Mouse (Mus musculus): Measurements from ENCODE around the gene Med28.

Med28 gene

DNA sequence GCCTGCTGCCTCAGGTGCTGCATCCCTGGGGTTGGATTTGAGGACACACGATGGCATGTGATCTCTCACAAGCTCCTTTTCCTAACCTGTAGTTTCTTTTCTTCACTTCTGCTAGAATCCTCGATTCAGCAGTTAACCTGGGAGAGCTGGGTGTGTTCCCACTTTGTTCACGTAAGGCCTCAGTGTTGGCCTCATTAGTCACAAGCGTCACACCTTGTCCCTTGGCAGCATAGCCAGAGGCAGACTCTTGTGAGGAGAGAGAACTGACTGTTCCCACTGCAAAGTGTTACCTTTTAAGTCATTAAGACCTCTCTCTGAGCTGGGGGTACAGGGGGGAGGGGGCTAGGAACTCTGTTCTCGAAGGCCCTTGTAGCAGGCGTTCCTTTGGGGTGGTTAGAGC lies 7.1 kb upstream of the Med28 start:
- CTCF ChIA-PET: no interaction called here

DNA sequence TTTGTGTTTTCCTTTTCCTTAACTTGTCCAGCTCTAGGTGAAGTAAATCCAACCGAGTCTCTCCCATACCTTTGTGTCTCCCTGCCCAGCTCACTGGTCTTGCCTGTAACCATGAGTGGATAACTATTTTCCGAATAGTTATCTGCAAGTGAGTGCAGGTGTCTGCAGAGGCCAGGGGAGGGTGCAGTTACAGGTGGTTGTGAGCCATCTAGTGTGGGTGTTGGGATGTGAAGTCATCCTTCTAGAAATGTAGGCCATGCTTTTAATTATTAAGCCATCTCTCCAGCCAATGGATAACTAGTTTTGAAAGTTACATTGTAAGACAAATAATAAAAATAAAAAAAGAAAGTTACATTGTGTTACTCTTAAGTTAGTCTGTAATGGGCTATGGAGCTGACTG lies 6.5 kb upstream of the Med28 start:
- CTCF ChIA-PET: no interaction called here

DNA sequence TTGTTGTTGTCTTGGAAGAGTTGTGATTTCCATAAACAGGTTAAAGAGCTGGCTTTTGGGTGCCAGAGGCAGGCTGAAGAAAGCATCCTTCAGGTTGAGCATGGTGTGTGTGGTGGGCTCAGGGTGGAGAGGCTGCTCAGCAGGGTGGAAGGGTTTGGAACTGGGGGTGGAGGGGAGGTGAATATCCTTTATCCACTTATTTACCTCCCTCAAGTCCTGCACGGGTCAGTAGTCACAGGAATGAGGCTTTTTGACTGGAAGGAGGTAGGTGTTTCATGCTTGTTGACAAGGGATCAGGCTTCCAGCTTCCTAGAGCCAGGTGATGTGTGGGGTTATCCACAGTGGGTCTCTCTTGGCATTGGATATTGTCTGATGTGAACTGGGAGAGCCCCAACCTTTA lies 5.4 kb upstream of the Med28 start:
- CTCF ChIA-PET: no interaction called here

DNA sequence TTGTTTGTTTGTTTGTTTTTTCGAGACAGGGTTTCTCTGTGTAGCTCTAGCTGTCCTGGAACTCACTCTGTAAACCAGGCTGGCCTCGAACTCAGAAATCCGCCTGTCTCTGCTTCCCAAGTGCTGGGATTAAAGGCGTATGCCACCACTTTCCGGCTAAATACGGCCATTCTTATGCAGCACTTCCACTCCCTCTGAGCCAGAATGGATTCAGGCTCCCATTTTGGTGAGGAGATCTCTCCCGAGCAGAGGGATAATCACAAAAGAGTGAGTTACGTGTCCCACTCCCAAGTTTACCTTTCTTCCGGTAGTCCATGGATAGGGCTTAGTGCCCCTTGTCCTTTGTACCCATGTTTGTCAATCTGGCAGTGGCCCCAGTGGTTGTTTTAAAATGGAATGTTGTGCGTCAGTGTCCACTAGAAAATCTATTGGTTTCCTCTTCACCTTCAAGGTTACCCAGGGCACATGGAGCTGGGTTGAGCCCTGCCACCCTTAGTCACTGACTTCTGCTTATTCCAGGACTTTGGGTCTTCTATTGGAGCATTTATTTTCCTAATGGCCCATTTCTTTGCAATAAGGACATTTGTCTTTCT lies 4.8 kb upstream of the Med28 start:
- CTCF ChIA-PET: no interaction called here

DNA sequence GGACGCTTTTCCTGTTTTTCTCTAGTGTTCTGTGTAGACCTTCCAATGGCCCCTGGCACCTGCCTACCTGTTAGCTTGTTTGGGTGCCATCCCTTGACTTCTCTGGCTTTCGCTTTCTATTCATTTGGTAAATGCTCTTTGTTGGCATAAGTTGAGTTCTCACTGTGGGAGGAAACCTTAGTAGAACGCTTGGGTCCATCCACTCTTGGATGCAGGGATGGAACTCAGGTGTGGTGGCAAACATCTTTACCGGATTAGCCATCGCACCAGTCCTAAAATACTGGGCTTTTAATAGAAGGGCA lies 731 bp downstream of the Med28 start:
- CTCF ChIA-PET: no interaction called here

GRCm38 (mm10) chr5:45521601-45522000 lies 1.6 kb downstream of the Med28 start:
- CTCF ChIA-PET: interaction anchor here (0.6 to 0.7 kb wide), 3 partner anchors 51 to 1545 kb away, joined by 3 to 7 read pairs (median 6); no protein-coding TSS in a partner anchor

DNA sequence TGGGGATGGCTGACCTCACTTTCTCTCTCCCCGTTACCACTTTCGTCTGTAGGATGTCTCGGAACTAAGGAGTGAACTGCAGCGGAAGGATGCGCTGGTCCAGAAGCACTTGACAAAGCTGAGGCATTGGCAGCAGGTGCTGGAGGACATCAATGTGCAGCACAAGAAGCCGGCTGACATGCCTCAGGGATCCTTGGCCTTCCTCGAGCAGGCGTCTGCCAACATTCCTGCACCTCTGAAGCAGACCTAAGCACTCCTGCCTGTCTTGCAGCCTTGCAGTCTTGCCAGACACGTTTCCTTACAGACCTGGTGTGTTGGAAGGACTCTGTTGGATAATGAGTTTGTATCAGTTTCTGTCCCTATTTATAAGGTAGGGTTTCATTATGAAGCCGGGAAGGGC lies 5.1 kb downstream of the Med28 start:
- CTCF ChIA-PET: no interaction called here

GRCm38 (mm10) chr5:45526338-45526737 lies 6.3 kb downstream of the Med28 start:
- CTCF ChIA-PET: no interaction called here

DNA sequence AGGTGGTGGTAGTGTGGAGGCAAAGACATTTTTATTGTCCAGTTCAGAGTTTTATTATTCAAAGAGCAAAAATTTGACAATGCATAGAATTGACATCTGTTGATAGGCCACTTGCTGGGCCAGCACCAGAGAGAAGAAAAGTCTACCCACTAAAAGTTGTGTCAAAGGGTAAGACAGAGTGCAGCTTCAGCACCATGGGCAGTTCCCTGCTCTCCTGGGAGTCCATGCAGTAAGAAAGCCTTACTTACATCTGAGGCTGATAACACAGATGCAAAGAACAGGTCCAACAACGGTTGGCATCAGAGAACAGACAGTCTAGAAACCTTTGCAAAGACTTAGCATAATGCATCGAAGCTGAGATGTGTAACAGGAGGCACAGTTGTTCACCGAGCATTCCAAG lies 9.7 kb downstream of the Med28 start:
- CTCF ChIA-PET: no interaction called here

DNA sequence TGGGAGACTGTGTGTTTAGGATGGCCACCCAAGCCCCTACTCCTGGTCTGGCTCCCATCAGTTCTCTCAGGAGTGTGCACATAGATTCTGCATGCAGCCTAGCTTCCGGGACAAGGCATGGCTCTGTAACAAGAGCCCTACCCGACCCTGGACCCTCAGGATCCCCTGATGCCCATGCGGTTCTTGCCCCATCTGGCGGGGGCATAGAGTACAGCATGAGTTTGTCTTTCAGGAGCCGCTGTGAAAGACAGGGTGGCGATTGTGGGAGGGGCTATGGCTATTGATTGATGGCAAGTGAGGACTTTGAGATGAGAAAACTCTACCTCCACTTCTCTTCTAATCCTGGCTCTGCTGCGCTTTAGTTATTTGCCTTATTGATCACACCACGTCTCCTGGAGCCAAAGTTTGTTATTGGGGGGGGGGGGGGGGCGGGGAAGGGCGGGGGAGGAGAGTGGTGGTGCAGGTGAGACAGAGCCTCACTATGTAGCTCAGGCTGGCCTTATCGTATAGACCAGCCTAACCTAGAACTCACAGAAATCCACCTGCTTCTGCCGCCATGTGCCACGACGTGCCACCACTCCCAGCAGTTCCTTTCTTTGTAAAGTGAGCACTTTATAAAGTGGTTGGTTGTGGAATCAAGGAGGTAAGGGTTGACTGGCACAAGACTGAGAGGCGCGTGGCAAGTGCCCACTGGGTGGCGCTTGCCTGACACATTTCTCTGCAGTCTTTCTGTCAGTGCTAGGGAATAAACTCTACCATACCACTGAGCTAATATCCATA lies 14.5 kb downstream of the Med28 start:
- CTCF ChIA-PET: no interaction called here

GRCm38 (mm10) chr5:45535177-45535576 lies 15.1 kb downstream of the Med28 start:
- CTCF ChIA-PET: no interaction called here

- CTCF ChIA-PET: no interaction called here
Observed at GRCm38 (mm10) chr5:45539502-45539901, 19.5 kb downstream of the Med28 start.

GRCm38 (mm10) chr5:45543374-45543773 lies 23.3 kb downstream of the Med28 start:
- CTCF ChIA-PET: no interaction called here

GRCm38 (mm10) chr5:45549586-45549985 lies 29.6 kb downstream of the Med28 start:
- CTCF ChIA-PET: no interaction called here

DNA sequence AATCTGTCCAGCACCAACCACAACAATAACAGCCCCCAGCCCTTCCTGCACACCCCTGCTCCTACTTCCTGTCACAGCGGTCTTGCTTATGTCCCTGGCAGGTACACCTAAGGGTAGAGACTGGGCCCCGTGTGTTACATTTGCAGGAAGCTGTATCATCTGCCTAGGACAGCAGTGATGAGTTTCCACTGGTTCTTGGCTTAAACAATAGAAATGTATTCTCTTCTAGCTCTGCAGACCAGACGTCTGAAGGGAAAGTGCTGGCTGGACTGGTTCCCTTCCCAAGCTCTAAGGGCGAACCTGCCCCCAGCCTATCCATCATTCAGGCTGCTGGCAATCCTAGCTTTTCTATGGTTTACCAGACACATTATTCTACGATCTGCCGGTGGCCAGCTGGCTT lies 44.0 kb downstream of the Med28 start:
- CTCF ChIA-PET: no interaction called here

DNA sequence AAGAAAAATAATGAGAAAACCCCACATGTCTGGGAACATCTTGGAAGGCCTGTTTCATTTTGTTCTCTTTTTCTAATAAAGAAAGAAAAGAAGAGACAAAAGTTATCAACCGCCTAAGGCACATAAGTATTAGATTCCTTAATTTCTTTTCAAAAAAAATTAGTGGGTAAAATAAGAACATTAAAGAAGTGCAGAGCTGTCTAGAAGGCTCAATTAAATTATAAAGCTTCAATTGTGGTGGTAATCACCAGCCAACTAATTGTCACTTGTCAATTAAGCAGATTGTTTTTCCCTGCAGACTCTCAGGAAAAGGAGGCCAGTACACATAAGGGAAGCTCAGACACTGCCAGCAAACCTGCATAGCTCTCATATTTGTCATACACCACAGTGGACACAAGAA lies 45.8 kb downstream of the Med28 start:
- CTCF ChIA-PET: no interaction called here

GRCm38 (mm10) chr5:45572816-45573215 lies 52.8 kb downstream of the Med28 start:
- CTCF ChIA-PET: no interaction called here

- CTCF ChIA-PET: no interaction called here
Observed at GRCm38 (mm10) chr5:45576716-45577115, 56.7 kb downstream of the Med28 start.

DNA sequence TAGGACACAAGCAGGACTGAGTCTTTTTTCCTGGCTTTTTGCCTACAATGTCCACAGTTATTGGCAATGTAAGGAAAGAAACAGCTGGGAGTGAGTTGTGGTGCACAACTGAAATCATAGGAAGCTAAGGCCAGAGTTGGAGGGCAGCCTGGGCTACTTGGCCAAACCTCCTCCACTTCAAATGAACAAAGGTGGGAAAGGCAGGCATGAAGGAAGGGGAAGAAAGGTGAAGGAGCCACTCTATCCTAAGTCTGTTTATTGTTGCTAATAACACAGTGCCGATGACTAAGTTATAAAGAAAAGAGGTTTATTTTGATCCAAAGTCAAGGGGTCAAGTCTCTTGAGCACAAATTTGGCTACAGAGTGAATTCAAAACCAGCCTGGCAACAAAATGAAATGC lies 57.3 kb downstream of the Med28 start:
- CTCF ChIA-PET: no interaction called here
